Mouse (Mus musculus) cerebral cortex, adult 2 months (tissue): ENCODE results near the gene Endou.

Source experiments
- WGBS: fragments of 180-500 bp; shearing (Covaris S2); methylation state at CpG from one replicate; pipeline ENCODE4 v1.1.7; 2018; 5-methylcytosine and 5-hydroxymethylcytosine counted together

Gene Endou

GRCm38 (mm10) chr15:97727520-97727919 is 3.6 kb downstream of the Endou start:
- 91% methylated on average over 5 of the region's 5 CpGs for WGBS

GRCm38 (mm10) chr15:97727048-97727447 is 4.1 kb downstream of the Endou start:
- 71% methylated on average over 8 of the region's 8 CpGs for WGBS

- WGBS, result 89% methylated on average over 13 of the region's 13 CpGs
Measured at GRCm38 (mm10) chr15:97726310-97726709, 4.8 kb downstream of the Endou start.

- 77% methylated on average over 6 of the region's 6 CpGs for WGBS
Measured at GRCm38 (mm10) chr15:97725198-97725785, 5.8 kb downstream of the Endou start.

GRCm38 (mm10) chr15:97724346-97725197 is 6.6 kb downstream of the Endou start:
- 74% methylated on average over 17 of the region's 17 CpGs for whole genome bisulfite sequencing

GRCm38 (mm10) chr15:97723536-97724345 is 7.4 kb downstream of the Endou start:
- 62% methylated on average over 6 of the region's 6 CpGs for WGBS

GRCm38 (mm10) chr15:97721008-97721701 is 10.0 kb downstream of the Endou start:
- 75% methylated on average over 15 of the region's 15 CpGs for WGBS

- WGBS, result 63% methylated on average over 12 of the region's 12 CpGs
Measured at GRCm38 (mm10) chr15:97720026-97720675, 11.0 kb downstream of the Endou start.

GRCm38 (mm10) chr15:97719494-97719893 is 11.6 kb downstream of the Endou start:
- 87% methylated on average over 12 of the region's 12 CpGs for WGBS

- WGBS, result 92% methylated on average over 8 of the region's 8 CpGs
Measured at GRCm38 (mm10) chr15:97718535-97719155, 12.5 kb downstream of the Endou start.

- 17% methylated on average over 12 of the region's 12 CpGs for WGBS
Measured at GRCm38 (mm10) chr15:97717861-97718534, 13.1 kb downstream of the Endou start.

- WGBS, result 97% methylated on average over 11 of the region's 11 CpGs
Measured at GRCm38 (mm10) chr15:97716782-97717181, 14.4 kb downstream of the Endou start.

- 98% methylated on average over 1 of the region's 1 CpGs for WGBS
Measured at GRCm38 (mm10) chr15:97715734-97716133, 15.4 kb downstream of the Endou start.

GRCm38 (mm10) chr15:97715083-97715482 is 16.1 kb downstream of the Endou start:
- 95% methylated on average over 8 of the region's 8 CpGs for WGBS

GRCm38 (mm10) chr15:97712546-97712945 is 18.6 kb downstream of the Endou start:
- WGBS, result 78% methylated on average over 6 of the region's 6 CpGs

- 91% methylated on average over 6 of the region's 6 CpGs for WGBS
Measured at GRCm38 (mm10) chr15:97710906-97711305, 20.2 kb downstream of the Endou start.

GRCm38 (mm10) chr15:97705211-97706050 is 25.7 kb downstream of the Endou start, which contains the start of gene Rpap3:
Gene Rpap3 (minus strand): TSS chr15:97705825.
- under 1% methylated on average over 71 of the region's 71 CpGs for whole genome bisulfite sequencing

- 91% methylated on average over 10 of the region's 10 CpGs for WGBS
Measured at GRCm38 (mm10) chr15:97696616-97697015, 34.5 kb downstream of the Endou start.

GRCm38 (mm10) chr15:97693411-97693810 is 37.7 kb downstream of the Endou start:
- WGBS, result 82% methylated on average over 5 of the region's 5 CpGs
